Mouse (Mus musculus): ENCODE results near the gene Meltf. TPM values are rescaled to one million over a fixed set of nuclear protein-coding genes. Genes with fewer than 3 reads are reported as not detected.
"Not testable (repeated sequence)": the region's sequence is repeated elsewhere in the genome, so short reads cannot be mapped to it uniquely, and the experiment has no call there.

Gene Meltf
- total RNA-seq, 2 experiments from 2014 or later = not detected

DNA sequence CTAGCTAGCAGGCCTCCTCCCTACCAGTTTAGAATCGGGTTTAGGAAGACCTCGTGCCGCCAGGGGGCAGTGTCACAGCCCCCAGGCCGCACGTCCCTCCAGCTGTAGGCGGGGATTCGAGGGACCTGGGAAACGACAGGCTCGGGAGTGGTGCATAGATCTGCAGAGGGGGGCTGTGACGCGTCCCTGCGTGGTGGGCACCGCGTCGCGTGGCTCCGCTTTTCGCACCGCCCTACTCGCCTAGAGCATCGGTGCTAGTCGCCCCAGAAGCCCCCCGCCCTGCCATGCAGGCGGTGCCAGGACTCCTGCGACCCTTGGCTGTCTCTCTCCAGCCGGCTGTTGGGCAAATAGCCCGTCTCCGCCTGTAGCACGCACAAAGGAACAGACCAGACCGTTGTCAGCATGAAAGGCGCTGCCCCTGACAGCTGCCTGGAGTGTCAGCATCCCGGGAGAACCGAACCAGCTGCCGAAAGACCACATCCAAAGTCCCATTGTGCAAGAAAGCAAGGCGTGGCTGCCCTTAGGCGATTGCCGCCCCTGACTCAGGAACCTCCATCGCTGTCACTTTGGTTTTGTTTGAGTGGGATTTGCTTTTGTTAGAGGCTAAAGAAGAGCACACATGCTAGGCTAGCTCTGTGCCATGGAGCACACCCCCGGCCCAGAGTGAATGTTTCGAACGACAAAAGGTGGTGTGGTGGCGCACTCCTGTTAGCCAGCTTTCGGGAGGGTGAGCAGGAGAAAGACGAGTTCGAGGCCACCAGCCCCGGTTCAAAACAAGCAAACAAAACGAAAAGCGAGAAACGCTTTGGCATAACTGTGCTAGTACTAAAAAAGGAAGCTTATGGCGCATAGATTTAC lies 54.5 kb downstream of the Meltf start:
- DNase-seq = peak; percentile 79 to 83

DNA sequence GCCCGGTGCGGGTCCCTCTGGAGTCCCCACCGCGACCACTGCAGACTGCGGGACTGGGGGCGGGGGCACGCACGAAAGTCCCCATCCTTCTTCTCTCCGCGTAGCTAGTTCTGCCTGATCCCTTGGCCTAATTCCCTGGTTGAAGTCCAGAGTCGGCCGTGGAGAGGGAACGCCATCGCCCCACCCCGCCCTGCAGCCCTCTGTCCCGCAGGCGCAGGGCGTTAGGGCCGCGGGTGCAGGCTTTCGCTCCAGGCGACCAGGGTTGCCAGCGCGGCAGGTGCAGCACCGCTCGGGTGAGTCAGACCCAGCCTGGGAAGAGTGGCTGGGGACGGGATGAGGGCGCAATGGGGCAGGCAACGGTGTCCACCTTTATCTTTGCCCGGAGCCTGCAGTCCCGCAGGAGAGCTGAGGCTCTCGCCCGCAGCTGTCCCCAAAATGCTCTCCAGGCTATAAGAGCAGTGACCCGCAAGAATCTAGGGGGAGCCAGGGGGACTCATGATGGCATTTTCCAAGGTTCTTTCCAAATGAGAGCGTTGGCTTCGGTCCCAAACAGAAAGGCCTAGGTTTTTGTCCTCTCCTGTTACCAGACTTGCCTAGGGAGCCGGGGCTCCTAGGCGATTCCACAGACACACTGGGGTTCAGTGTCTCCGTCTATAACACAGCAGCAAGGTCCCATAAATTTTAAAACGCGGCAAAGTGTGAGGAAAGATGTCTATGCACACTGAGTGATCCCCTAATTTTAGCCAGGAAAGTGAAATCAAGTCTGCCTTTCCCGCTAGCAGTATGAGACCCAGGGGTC lies 55.3 kb downstream of the Meltf start, which contains the start of gene Pigz:
Gene Pigz, plus strand, starts transcription at position 101 of the 799 bp plus-strand sequence.
- intact Hi-C loops (cut with DNase I) = no loop called here
- peak; percentile 57 for DNase-seq

More for the DNA sequence above, 54.5 kb downstream of the Meltf start:
- intact Hi-C loops (cut with DNase I) = no loop called here

DNA sequence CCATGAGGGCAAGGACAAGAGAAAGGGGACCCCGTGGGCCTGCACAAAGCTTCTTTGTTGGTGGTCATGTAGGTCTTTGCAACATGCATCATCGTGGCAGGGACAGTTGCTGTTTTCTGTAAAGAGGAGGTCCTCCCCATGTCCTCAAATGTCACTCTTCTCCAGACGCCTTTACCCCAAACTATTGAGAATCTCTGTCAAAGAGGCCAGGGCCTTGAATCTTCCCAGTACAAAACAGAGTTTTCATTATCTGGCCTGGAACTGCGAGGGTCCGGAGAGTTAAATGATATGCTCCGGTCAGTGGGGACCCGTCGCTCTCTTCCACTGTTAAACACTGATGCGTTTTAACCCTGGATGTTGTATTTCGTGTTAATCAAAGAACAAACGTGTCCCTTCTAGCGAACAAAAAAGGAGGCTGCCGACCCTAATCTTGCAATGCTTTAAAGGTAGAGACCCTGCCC lies 56.0 kb downstream of the Meltf start:
- intact Hi-C loops (cut with DNase I) = no loop called here

DNA sequence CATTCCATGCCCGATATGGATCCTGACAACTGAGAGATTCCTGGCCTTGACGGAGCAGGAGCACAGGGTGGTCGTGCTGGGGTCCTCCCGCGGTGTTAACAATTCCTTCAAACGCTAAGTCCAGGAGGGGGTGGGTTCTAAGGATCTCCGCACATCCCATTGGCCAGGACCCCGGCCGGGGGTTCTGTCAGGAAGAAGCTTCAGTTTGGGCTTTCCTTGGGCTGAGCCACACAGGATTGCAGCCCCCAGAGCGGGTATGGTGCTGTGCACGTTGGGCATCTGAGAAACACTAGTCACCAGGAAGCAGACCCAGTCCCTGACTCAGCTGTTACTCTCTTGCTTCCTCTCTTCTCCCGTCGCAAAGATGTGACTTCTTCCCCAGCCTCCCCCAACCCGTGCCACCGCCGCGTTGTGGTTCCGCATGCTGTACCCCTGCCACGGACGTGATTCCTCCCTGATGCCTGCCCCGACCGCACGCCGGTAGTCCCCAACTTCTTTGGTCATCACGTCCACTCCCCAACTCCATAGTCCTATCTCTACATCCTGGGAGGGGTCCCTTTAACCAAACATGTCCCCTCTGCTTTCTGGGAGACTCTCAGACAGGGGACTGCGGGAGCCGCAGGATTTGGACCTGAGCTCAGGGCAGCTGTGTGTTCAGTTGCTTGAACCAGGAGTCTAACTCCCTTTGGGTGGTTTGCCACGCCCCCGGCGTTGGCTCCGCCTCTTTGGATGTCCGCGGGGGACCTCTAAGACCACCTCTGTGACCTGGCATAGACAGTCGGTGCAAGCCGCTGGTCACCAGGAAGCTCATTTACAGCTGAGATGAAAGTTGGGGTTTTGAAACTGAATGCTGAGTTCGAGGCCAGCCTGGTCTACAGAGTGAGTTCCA lies 56.7 kb downstream of the Meltf start:
- DNase-seq = no peak
- intact Hi-C loops (cut with DNase I) = no loop called here

More for the DNA sequence above, 56.0 kb downstream of the Meltf start:
- no peak for DNase-seq

DNA sequence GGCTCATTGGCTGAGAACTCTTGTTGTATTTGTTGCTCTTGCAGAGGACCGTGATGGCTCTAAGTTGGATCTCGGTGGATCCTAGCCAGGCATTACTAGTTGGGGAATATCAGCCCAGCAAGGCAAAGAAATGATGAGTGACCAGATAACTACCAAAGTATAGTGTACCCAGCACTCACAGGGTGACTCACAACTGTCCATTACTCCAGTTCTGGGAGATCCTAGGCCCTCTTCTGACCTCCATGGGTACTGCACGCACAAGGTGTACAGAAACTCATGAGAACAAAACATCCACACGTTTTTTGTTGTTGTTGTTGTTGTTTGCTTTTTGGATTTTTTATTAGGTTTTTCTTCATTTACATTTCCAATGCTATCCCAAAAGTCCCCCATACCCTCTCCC lies 58.0 kb downstream of the Meltf start:
- no peak for DNase-seq

DNA sequence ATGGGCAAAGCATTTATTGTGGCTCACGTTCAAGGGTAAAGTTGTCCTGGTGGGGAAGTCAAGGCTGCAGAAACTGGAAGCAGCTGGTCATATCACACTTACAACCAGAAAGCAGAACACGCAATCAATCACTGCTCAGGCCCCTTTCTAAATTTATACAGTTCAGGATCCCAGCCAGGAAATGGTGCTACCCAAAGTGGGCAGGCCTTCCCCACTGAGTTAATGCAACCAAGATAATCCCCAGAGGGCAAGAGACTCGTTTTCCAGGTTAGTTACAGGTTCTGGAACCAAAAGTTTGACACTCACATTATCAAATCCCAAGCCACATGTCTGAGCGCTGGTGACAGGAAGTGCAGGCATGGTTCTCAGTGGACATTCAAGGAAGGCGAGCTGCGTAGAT lies 60.2 kb downstream of the Meltf start:
- intact Hi-C loops (cut with DNase I) = no loop called here
- no peak for DNase-seq

More for the DNA sequence above, 58.0 kb downstream of the Meltf start:
- intact Hi-C loops (cut with DNase I) = no loop called here

DNA sequence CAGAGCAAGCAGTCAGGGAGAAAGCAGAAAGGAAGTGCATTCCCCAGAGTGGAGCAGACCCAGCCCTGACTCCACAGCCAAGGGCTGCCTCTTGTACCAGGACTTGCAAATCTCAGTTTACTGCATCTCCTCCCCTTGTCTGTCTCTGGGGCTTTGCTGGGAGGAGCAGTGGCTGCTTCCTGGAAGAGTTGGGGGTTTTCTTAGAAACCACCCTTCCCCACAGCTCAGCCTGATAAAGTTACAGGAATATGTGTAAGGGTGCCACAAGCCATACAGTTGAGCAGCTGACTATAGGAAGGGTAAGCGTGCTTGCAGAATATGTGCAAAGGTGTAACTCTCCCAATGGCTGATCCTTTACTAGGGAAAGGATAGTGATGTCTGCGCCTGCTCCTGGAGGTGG lies 62.0 kb downstream of the Meltf start:
- no peak for DNase-seq
- intact Hi-C loops (cut with DNase I) = no loop called here

DNA sequence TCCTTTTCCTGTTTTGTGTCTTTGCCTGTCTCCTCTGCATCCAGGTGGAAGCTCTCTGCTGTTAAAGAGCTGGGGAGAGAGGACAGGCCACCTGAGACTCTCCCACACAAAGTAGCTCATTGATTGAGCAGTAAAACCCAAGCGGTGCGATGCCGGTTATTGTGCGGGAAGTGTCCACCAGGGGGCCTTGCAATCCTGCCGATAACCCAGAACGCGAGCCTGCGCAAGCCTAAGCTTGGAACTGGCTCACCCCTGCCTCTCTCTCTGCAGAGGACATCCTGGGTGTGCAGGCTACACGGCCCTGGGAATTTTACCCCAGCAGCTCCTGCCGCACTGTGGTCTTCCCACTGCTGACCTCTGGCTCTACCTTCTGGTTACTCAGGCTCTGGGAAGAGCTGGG lies 65.4 kb downstream of the Meltf start:
- intact Hi-C loops (cut with DNase I) = no loop called here
- DNase-seq = peak; percentile 57 to 66

DNA sequence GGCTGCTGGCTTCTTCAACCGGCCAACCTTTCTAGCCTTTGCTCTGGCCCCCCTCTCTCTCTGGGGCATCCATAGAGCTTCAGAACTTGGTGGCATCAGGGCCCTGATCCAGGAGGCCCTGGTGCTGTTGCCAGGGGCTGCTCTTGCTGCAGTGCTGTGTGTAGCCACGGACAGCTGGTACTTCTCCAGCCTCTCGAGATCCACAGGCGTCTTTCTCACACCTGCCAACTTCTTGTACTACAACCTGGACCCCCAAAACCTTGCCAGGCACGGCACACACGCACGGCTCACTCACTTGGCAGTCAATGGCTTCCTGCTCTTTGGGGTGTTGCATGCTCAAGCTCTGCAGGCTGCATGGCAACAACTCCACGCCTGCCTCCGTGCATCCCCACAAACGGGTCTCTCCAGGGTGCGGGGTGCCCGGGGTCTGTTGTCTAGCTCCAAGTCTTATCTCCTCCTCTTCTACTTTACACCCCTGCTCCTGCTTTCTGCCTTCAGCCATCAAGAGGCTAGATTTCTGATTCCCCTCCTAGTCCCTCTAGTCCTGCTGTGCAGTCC lies 66.2 kb downstream of the Meltf start:
- no peak for DNase-seq
- intact Hi-C loops (cut with DNase I) = no loop called here

DNA sequence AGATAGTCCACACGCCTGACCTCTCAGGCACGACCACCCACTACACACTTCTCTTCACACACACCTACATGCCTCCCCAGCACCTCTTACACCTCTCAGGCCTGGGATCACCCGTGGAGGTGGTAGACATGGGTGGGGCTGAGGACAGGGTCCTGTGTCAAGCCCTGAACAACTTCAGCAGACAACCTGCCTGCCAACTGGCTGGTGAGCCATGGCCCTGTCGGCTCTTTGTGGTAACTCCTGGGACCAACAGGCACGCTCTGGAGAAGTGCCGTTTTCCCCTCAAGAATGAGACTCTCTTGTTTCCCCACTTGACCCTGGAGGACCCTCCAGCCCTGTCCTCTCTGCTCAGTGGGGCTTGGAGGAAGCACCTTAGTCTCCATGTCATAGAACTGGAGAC lies 66.8 kb downstream of the Meltf start:
- intact Hi-C loops (cut with DNase I) = no loop called here
- no peak for DNase-seq

DNA sequence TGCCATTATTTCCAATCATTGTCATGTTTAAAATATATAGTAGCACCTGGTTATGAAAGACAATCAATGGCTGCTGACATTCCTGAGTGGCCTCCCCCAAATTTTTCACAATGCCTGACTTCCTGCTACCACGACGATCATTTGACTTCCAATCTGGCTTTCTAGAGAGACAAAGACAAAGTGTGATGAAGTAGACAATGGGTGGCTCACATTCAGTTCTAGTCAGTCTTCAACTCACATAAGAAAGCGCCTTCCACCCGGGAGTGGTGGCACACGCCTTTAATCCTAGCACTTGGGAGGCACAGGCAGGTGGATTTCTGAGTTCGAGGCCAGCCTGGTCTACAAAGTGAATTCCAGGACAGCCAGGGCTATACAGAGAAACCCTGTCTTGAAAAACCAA lies 67.4 kb downstream of the Meltf start:
- DNase-seq; intact Hi-C loops (cut with DNase I): not testable (repeated sequence)

DNA sequence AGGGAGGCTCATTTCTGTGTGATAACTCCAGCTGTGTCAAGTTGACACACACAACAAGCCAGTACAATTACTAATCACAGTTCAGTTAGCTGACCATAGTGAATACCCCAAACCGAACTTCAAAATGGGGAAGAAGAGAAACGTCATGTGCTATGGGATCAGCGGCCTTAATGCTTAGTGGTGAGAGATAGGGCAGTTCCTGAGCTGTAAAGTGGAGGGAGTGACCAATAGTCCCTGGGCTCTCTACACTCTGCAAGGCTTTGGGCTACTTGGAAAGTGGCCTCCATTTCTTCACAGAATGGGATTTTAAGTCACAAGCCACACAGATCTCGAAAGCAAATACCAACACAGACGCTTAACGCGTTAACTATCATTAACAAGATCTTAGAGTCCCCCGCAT lies 68.7 kb downstream of the Meltf start:
- DNase-seq = no peak
- intact Hi-C loops (cut with DNase I) = no loop called here

DNA sequence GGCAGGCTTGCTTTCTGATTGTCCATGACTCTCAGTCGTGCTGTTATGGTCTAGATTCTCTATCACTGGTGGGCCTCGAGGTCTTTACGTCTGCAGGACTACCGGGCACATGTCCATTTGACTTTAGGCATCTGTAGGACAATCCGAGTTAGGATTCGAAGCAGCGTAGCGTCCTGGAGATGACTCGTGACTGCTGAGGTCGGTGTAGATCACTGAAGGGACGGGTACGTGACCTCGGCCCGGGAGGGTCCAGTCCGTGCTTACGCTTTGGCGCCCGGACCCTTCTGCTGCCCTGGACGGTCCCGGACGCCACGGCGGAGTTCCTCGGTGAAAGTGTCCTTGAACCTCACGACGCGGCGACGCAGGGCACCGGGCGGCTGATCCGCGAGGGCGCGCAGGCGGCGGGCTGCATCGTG lies 69.3 kb downstream of the Meltf start:
- DNase-seq = no peak
- intact Hi-C loops (cut with DNase I) = loop anchor here (2.0 kb wide), 1 partner anchor 55 kb away; the partner anchor contains the start of gene Senp5

DNA sequence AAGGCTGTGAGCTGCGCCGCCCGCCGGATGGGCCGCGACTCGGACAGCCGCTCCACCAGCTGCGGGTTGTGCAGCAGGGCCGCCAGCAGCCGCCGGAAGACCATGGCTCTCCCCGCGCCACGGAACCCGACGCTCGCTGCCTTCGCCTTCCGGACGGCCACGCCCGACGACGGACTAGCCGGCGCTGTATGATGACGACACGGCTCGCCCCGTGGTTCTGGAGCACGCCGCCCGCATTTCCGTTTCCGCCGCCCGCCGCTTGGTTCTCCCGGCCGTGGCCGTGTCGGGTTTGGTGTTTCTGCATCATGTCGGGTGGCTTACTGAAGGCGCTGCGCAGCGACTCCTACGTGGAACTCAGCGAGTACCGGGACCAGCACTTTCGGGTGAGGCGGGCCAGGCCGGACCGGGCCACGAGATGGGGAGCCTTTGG lies 69.8 kb downstream of the Meltf start, which contains the start of the genes 0610012G03Rik and Ncbp2:
Gene 0610012G03Rik, minus strand, starts transcription at position 150 of the 430 bp plus-strand sequence.
Gene Ncbp2, plus strand, starts transcription at position 169 of the 430 bp plus-strand sequence.
- DNase-seq = peak; percentile 92 to 94
- intact Hi-C loops (cut with DNase I) = loop anchor here (2.0 kb wide), 1 partner anchor 54 kb away; the partner anchor contains the start of gene Senp5

Other genes with a start within 250 kb of the Meltf start
- gene Dlg1, start 215.4 kb upstream of the Meltf start, total RNA-seq (2021) = 10 to 100 TPM; 38.3 to 39.9 TPM
- gene Pigz, start 55.0 kb downstream of the Meltf start, total RNA-seq (2021) = under 1 TPM; 0.37 to 0.94 TPM
- gene 0610012G03Rik, start 69.7 kb downstream of the Meltf start, total RNA-seq (2021) = 10 to 100 TPM; 50.3 to 55.0 TPM
- gene Ncbp2, start 69.7 kb downstream of the Meltf start, total RNA-seq (2021) = 10 to 100 TPM; 11.3 to 11.9 TPM
- 1 to 10 TPM; 9.2 to 9.4 TPM for gene Senp5, start 124.5 kb downstream of the Meltf start, total RNA-seq (2021)
- 10 to 100 TPM; 12.0 to 13.0 TPM for gene Pak2, start 200.5 kb downstream of the Meltf start, total RNA-seq (2021)
- gene Pigx, start 220.9 kb downstream of the Meltf start, total RNA-seq (2021) = 10 to 100 TPM in 1 of 2 experiments, 1 to 10 TPM in 1; 8.8 to 11.6 TPM
- gene Cep19, start 221.0 kb downstream of the Meltf start, total RNA-seq (2021) = 1 to 10 TPM; 7.8 to 9.4 TPM